Mouse (Mus musculus) ES-E14 (cell line): Measurements from ENCODE around the gene Gcn1l1.

Experiments
- HCFC1 ChIP-seq: IDR thresholded peaks from 2 replicates; pipeline ENCODE4 v1.6.1; 2012; ENCODE audit warnings: low read length, inconsistent platforms, borderline replicate concordance; ENCODE audit not compliant: insufficient read depth
- MAFK ChIP-seq: IDR thresholded peaks from 2 replicates; pipeline ENCODE4 v1.6.1; 2014; ENCODE audit warnings: mild to moderate bottlenecking, low read depth, low read length, inconsistent platforms; ENCODE audit not compliant: insufficient read depth
- ZC3H11A ChIP-seq: IDR thresholded peaks from 2 replicates; pipeline ENCODE4 v1.6.1; 2012; ENCODE audit warnings: low read depth, mild to moderate bottlenecking, inconsistent platforms, low read length, borderline replicate concordance
- ZNF384 ChIP-seq: IDR thresholded peaks from 2 replicates; pipeline ENCODE4 v1.6.1; 2012; ENCODE audit warnings: low read depth, low read length, inconsistent platforms

DNA sequence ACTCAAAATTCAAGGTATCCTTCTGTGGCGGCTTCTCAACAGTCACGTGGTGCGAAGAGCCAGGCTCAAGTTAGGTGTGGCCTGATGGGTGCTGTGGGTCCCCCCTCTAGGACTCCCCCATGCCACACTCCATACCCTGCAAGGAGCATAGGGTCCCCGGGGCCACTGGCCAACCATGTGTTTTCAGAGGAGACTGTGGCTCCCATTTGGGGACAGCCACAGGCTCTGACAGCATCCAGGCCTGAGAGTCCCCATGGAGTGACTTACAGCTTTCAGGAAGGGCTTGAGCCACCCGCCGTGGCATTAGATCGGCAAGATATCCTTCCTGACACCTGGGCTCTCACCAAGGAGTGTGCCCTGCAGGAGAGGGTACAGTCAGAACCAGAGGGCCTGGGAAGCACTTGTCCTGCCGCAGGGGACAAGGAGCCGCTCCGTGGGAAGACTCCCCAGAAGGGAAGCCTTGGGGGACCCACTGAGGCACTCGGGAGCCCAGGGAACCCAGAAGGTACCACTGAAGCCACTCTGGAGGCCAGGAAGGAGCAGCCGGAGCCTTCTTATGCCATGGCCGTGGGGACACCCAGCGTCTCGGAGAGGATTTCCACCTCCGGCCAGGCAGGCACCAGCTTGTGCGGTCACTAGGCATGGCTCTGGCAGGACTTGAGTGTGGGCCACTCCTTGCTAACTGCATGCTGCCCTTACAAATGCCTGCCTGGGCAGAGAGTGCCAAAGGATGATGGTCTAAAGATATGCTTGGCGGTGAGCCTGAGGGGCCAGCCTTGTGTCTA lies 16.4 kb upstream of the Gcn1l1 start:
- TF ChIP-seq HCFC1: no peak
- no peak for TF ChIP-seq ZC3H11A
- TF ChIP-seq MAFK: no peak
- TF ChIP-seq ZNF384: no peak
